17 mouse cellular contexts compared by ENCODE assay signal in genomic region chr2:154498571-154498970, GRCm38 (mm10). TPM values are rescaled to one million over a fixed set of nuclear protein-coding genes. Genes with fewer than 3 reads are reported as not detected.
A peak's percentile ranks its signal among the peaks of the same experiment; 100 is the strongest.
DNase-seq lines count a peak whose midpoint lies in the region; ATAC-seq and TF ChIP-seq lines count a peak whose summit lies in the region.
"Had no signal": no experiment of that assay in that cellular context is flagged by ENCODE, and none has a peak within 500 bp of the region (broad histone marks: within the 10 kb centered on the region; RNA-seq: fewer than 3 reads in every experiment).

No protein-coding gene starts in this region.

- 27% methylated on average over 5 of the region's 5 CpGs for WGBS in heart, embryonic 16.5 days

- peaks cover 9% of the 10 kb centered on the region for H3K4me1 ChIP-seq in heart, embryonic 16.5 days (ENCODE audit: control insufficient read depth, insufficient read depth, low read length)

- H3K9me3 ChIP-seq in heart, embryonic 16.5 days (replicated peaks; ENCODE audit: control insufficient read depth, low read length): no peaks in the 10 kb centered on the region; the same call in 1 of the 2 replicates
- H3K9me3 ChIP-seq: embryonic facial prominence, embryonic 15.5 days had no signal

- DNase-seq in heart, postnatal 25 days (ENCODE audit: low spot score): no peak
- DNase-seq in Muller cell, postnatal 12 days (ENCODE audit: inconsistent ontology term): peak; percentile 18
- peak; percentile 37 for DNase-seq in brain, embryonic 14.5 days (ENCODE audit: low read depth)
- DNase-seq in cerebellum, postnatal 14 days: peak; percentile 74 to 77
- DNase-seq in gastrocnemius, postnatal 4 days (ENCODE audit: low spot score in 2 of 2): no peak
- no peak for DNase-seq in urinary bladder, postnatal 10 days (ENCODE audit: low spot score)
- DNase-seq: kidney, adult 9 months; liver; lung, adult 2 months had no signal

- no peaks in the 10 kb centered on the region for H3K27me3 ChIP-seq in heart, embryonic 16.5 days (ENCODE audit: control insufficient read depth, insufficient read depth, low read length)
- H3K27me3 ChIP-seq: embryonic facial prominence, embryonic 15.5 days; Patski had no signal

- TF ChIP-seq POLR2A in brain, embryonic 14.5 days (IDR thresholded peaks at IDR 0.05; ENCODE audit: borderline replicate concordance, extremely low read depth, insufficient read depth, insufficient read length, poor library complexity, severe bottlenecking): no peak

- no peak overlapping the region for H3K4me3 ChIP-seq in heart, embryonic 16.5 days (ENCODE audit: low read length)
- H3K4me3 ChIP-seq: embryonic facial prominence, embryonic 15.5 days had no signal

- peak overlapping the region; percentile 21; the same call in 1 of the 2 replicates for H3K27ac ChIP-seq in heart, embryonic 16.5 days (ENCODE audit: low read length)
- H3K27ac ChIP-seq: embryonic facial prominence, embryonic 15.5 days; macrophage had no signal

- no peak for ATAC-seq in heart, embryonic 16.5 days (replicated peaks; ENCODE audit: extremely low read depth, insufficient read depth, low FRiP score)
- ATAC-seq: Patski had no signal

- no peak for TF ChIP-seq CTCF in brain, embryonic 14.5 days (IDR thresholded peaks at IDR 0.05; ENCODE audit: borderline replicate concordance, extremely low read depth, insufficient read depth, insufficient read length)

- no peak overlapping the region; the same call in 1 of the 2 replicates for H3K4me2 ChIP-seq in heart, embryonic 16.5 days (ENCODE audit: low read depth, low read length)
- H3K4me2 ChIP-seq: embryonic facial prominence, embryonic 15.5 days had no signal

- 0 out of 2 replicates have a peak, but pooled peaks cover 6% of the 10 kb centered on the region for H3K36me3 ChIP-seq in heart, embryonic 16.5 days (ENCODE audit: control insufficient read depth, insufficient read depth)

- intact Hi-C loops in heart, postnatal 25 days (cut with DNase I): no loop called here

- H3K9ac ChIP-seq in heart, embryonic 16.5 days (ENCODE audit: low read length): no peak overlapping the region
- H3K9ac ChIP-seq: embryonic facial prominence, embryonic 15.5 days had no signal

RNA-seq across cellular contexts. Expression of gene 1700003F12Rik, which starts 48.3 kb away (rescaled TPM):
- 0.67 and 0.71 TPM in 2 replicates for polyA plus RNA-seq in heart, embryonic 16.5 days (2015; fragmentation: Nextera tagmentation; extraction: Ambion mirVana)
- not detected for total RNA-seq in heart, postnatal 25 days (2021)
- polyA plus RNA-seq in brain, embryonic 14.5 days (2012; rRNA removed): 0.40 and 0.66 TPM in 2 replicates
- total RNA-seq in gastrocnemius, postnatal 4 days (2021): under 1 TPM; 0.44 to 0.80 TPM
- total RNA-seq: granulocyte monocyte progenitor cell, adult 5-6 weeks had no signal
- polyA plus RNA-seq: lung, adult 2 months had no signal

RNA-seq across cellular contexts. Expression of gene Actl10, which starts 53.0 kb away (rescaled TPM):
- polyA plus RNA-seq in heart, embryonic 16.5 days (2015; fragmentation: Nextera tagmentation; extraction: Ambion mirVana): 0.16 and 0.19 TPM in 2 replicates
- not detected for total RNA-seq in heart, postnatal 25 days (2021)
- polyA plus RNA-seq in brain, embryonic 14.5 days (2012; rRNA removed): 0.08 TPM in 1 of 2 replicates, not detected in the other
- total RNA-seq in gastrocnemius, postnatal 4 days (2021): under 1 TPM; 0.25 to 0.29 TPM
- total RNA-seq: granulocyte monocyte progenitor cell, adult 5-6 weeks; left cerebral cortex, postnatal 10 days had no signal
- polyA plus RNA-seq: cortical plate, adult 2 months; frontal cortex, adult 2 months; macrophage; Patski had no signal

Comparison
In these comparisons a context has a peak if more than half of its experiments do, and no peak if none do; other contexts are left out.
1. DNase-seq: peak in Muller cell, postnatal 12 days (single experiment), brain, embryonic 14.5 days (single experiment) and cerebellum, postnatal 14 days (2 of 2); none in heart, postnatal 25 days (single experiment), gastrocnemius, postnatal 4 days (0 of 2) and urinary bladder, postnatal 10 days (single experiment).